Mouse (Mus musculus): ENCODE measurements around the gene Zfp750.

GRCm38 (mm10) chr11:121490651-121491050 is 28.5 kb downstream of the Zfp750 start:
- TF ChIP-seq POLR2A (IDR thresholded peaks at IDR 0.05; ENCODE audit: borderline replicate concordance, insufficient read depth, low read length) (no peak), CTCF (IDR thresholded peaks at IDR 0.05; ENCODE audit: borderline replicate concordance, insufficient read depth, low read depth, low read length) (no peak)
